Mouse (Mus musculus) MEL (cell line): ENCODE results near the gene Vwce. TPM values are rescaled to one million over a fixed set of nuclear protein-coding genes. Genes with fewer than 3 reads are reported as not detected.

Source experiments
- DNase-seq: peaks from one replicate; pipeline ENCODE4 v3.0.0; 2011; ENCODE audit warnings: low read depth, low spot score
- H3K27ac ChIP-seq: 2 replicates; pipeline ENCODE4 v1.5.1; 2012; ENCODE audit warnings: low read depth, mild to moderate bottlenecking, control low read depth, low read length, moderate library complexity; ENCODE audit not compliant: control insufficient read depth
- H3K27me3 ChIP-seq, 2 experiments: fragments of 150-350 bp in 1 of 2; sonication (generic) in 1 of 2; 2 replicates each; pipeline ENCODE4 v1.6.1; 2012; ENCODE audit warnings: low read length in 2 of 2, mild to moderate bottlenecking in 2 of 2, improper control_type of control experiment in 1 of 2, moderate library complexity in 1 of 2; ENCODE audit not compliant: insufficient read depth in 2 of 2, control insufficient read depth in 1 of 2
- H3K36me3 ChIP-seq, 2 experiments: 2 replicates each; pipeline ENCODE4 v1.6.1; 2012 to 2014; ENCODE audit warnings: low read length in 2 of 2, improper control_type of control experiment in 1 of 2, inconsistent platforms in 1 of 2, mild to moderate bottlenecking in 1 of 2; ENCODE audit not compliant: insufficient read depth in 2 of 2, control insufficient read depth in 1 of 2
- H3K4me1 ChIP-seq, 2 experiments: fragments of 150-350 bp in 1 of 2; sonication (generic) in 1 of 2; 2 replicates each; pipeline ENCODE4 v1.6.1; 2012; ENCODE audit warnings: low read length in 2 of 2, improper control_type of control experiment in 1 of 2, mild to moderate bottlenecking in 1 of 2; ENCODE audit not compliant: insufficient read depth in 2 of 2, control insufficient read depth in 1 of 2
- H3K4me3 ChIP-seq, 2 experiments: fragments of 150-350 bp in 1 of 2; sonication (generic) in 1 of 2; 2 replicates each; pipeline ENCODE4 v1.5.1; 2012; ENCODE audit warnings: low read depth in 2 of 2, low read length in 2 of 2, mild to moderate bottlenecking in 2 of 2, moderate library complexity in 2 of 2, control low read depth in 1 of 2, improper control_type of control experiment in 1 of 2; ENCODE audit not compliant: control insufficient read depth in 1 of 2, insufficient read depth in 1 of 2
- H3K79me2 ChIP-seq: 2 replicates; pipeline ENCODE4 v1.6.1; 2012; ENCODE audit warnings: mild to moderate bottlenecking, low read length, moderate library complexity; ENCODE audit not compliant: control insufficient read depth, poor library complexity, insufficient read depth
- H3K9ac ChIP-seq: 2 replicates; pipeline ENCODE4 v1.6.1; 2012; ENCODE audit warnings: low read depth, mild to moderate bottlenecking, control low read depth, low read length, moderate library complexity; ENCODE audit not compliant: control insufficient read depth, poor library complexity, severe bottlenecking
- H3K9me3 ChIP-seq: fragments of 150-350 bp; sonication (generic); replicated peaks from 2 replicates; pipeline ENCODE4 v1.6.1; 2012; ENCODE audit warnings: mild to moderate bottlenecking, low read length, improper control_type of control experiment, moderate library complexity; ENCODE audit not compliant: insufficient read depth
- GATA1 ChIP-seq: IDR thresholded peaks from 2 replicates; pipeline ENCODE4 v1.6.1; 2011; ENCODE audit warnings: low read depth, low read length, improper control_type of control experiment
- JUND ChIP-seq: IDR thresholded peaks from 2 replicates; pipeline ENCODE4 v1.6.1; 2011; ENCODE audit warnings: low read depth, mild to moderate bottlenecking, improper control_type of control experiment, low read length
- KAT2A ChIP-seq: conservative IDR thresholded peaks from 2 replicates; pipeline ENCODE4 v1.6.1; 2012; ENCODE audit warnings: low read depth, low read length, improper control_type of control experiment, inconsistent platforms
- MAFK ChIP-seq: IDR thresholded peaks from 2 replicates; pipeline ENCODE4 v1.6.1; 2011; ENCODE audit warnings: low read depth, mild to moderate bottlenecking, low read length, improper control_type of control experiment, borderline replicate concordance
- NRF1 ChIP-seq: IDR thresholded peaks from 2 replicates; pipeline ENCODE4 v1.6.1; 2014; ENCODE audit warnings: low read depth, mild to moderate bottlenecking, inconsistent platforms, low read length, improper control_type of control experiment, moderate library complexity; ENCODE audit not compliant: poor library complexity, insufficient read depth, severe bottlenecking
- POLR2A ChIP-seq, 2 experiments: IDR thresholded peaks; 2 replicates each; pipeline ENCODE4 v1.6.1; 2011 to 2012; ENCODE audit warnings: low read length in 2 of 2, mild to moderate bottlenecking in 2 of 2, control low read depth in 1 of 2, improper control_type of control experiment in 1 of 2, low read depth in 1 of 2, moderate library complexity in 1 of 2; ENCODE audit not compliant: control insufficient read depth in 1 of 2, insufficient read depth in 1 of 2, poor library complexity in 1 of 2
- TAL1 ChIP-seq: IDR thresholded peaks from 2 replicates; pipeline ENCODE4 v1.6.1; 2012; ENCODE audit warnings: mild to moderate bottlenecking, inconsistent platforms, low read length, moderate library complexity, mixed read lengths
- TBP ChIP-seq: IDR thresholded peaks from 2 replicates; pipeline ENCODE4 v1.8.0; 2011; ENCODE audit warnings: low read depth, low read length, improper control_type of control experiment
- TCF12 ChIP-seq: IDR thresholded peaks from 2 replicates; pipeline ENCODE4 v1.6.1; 2014; ENCODE audit warnings: low read depth, mild to moderate bottlenecking, inconsistent platforms, low read length, improper control_type of control experiment, moderate library complexity
- ZC3H11A ChIP-seq: IDR thresholded peaks from 2 replicates; pipeline ENCODE4 v1.6.1; 2012; ENCODE audit warnings: low read depth, mild to moderate bottlenecking, inconsistent platforms, low read length, improper control_type of control experiment
- ZKSCAN1 ChIP-seq: IDR thresholded peaks from 2 replicates; pipeline ENCODE4 v1.6.1; 2012; ENCODE audit warnings: low read depth, mild to moderate bottlenecking, inconsistent platforms, low read length, improper control_type of control experiment, moderate library complexity
- polyA plus RNA-seq, 2 experiments: library from polyadenylated mRNA; stranded (reverse) in 1 of 2; unstranded in 1 of 2; fragments of >175 nt in 1 of 2; fragments of >200 nt in 1 of 2; gene quantifications; 2 replicates each; pipeline versions ENCODE4 v1.2.1 to v1.2.4; 2012; ENCODE audit warnings: low replicate concordance in 2 of 2, low read depth in 1 of 2; ENCODE audit not compliant: insufficient read length in 2 of 2, insufficient read depth in 1 of 2, missing spikeins in 1 of 2
- total RNA-seq: library from RNA; depleted of rRNA; stranded (reverse); fragments of 300-350 nt; gene quantifications from 2 replicates; pipeline ENCODE4 v1.2.3, GENCODE M21; 2012

Gene Vwce
- total and polyA plus RNA-seq, 3 experiments = 0.04 to 666 (median 1.8) TPM

DNA sequence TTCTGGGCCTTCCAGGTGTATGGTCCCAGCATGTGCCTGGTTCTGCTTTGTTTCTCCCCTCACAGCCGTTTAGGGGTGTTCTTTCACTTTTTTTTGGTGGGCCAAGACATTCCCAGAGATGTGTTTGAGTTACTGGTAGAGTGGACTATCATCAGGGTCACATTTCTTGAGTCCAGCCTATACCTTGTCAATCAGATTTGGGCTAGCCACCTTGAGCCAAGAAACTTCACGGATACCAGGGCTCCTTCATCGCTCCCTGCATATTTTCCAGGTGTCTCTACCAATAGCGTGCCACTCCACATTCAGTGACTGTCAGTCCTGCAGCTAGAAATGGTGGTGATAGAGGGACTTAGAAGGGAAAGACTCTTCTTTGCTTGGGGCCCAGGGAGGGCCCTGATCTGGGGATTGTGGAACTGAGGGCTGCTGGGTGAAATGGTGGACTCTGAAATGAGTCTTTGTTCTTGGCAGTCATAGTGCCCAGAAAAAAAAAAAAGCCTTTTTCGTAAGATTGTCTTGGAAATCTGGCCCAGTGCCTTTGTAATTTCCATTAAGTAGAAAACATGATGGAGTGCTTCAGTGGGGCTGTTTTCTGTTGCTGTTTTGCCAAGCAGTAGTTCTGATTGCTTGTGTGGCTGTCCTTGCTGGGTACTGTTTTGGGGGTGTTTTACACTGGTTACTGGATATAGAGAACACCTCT lies 55.6 kb downstream of the Vwce start:
- H3K36me3 ChIP-seq = peaks cover 0 to 20% of the 10 kb centered on the region in 2 experiments; a peak in 2 of 4 replicates
- H3K27me3 ChIP-seq = peaks cover 0 to 3% of the 10 kb centered on the region in 2 experiments; a peak in 1 of 4 replicates
- H3K9me3 ChIP-seq = no peaks in the 10 kb centered on the region
- H3K4me3 ChIP-seq = peak overlapping the region; percentile 82 to 98
- peak overlapping the region; percentile 26 for H3K27ac ChIP-seq
- H3K9ac ChIP-seq = peak overlapping the region; percentile 95
- peaks cover 5 to 26% of the 10 kb centered on the region in 2 experiments for H3K4me1 ChIP-seq
- peaks cover 20% of the 10 kb centered on the region for H3K79me2 ChIP-seq
- TF ChIP-seq TBP (0 out of 2 replicates have a peak, but pooled peaks have one; percentile 5), NRF1 (no peak)
- DNase-seq = peak; percentile 28

GRCm38 (mm10) chr19:10690336-10690735 lies 56.3 kb downstream of the Vwce start:
- Histone ChIP-seq H3K9me3 (no peaks in the 10 kb centered on the region), H3K4me1 (peaks cover 5 to 26% of the 10 kb centered on the region in 2 experiments), H3K4me3 (no peak overlapping the region), H3K27ac (no peak overlapping the region), H3K27me3 (no peaks in the 10 kb centered on the region), H3K36me3 (peaks cover 0 to 20% of the 10 kb centered on the region in 2 experiments; a peak in 2 of 4 replicates), H3K9ac (no peak overlapping the region), H3K79me2 (peaks cover 20% of the 10 kb centered on the region)
- no peak for DNase-seq
- TF ChIP-seq ZC3H11A (no peak), POLR2A (IDR thresholded peaks at IDR 0.05; ENCODE audit: control insufficient read depth in 1 of 2, insufficient read depth in 1 of 2, low read depth in 1 of 2, low read length in 2 of 2, poor library complexity in 1 of 2) (no peak), MAFK (no peak), ZKSCAN1 (no peak), TAL1 (no peak), TCF12 (no peak), GATA1 (no peak)

GRCm38 (mm10) chr19:10691121-10691520 lies 57.1 kb downstream of the Vwce start:
- peaks cover 5 to 26% of the 10 kb centered on the region in 2 experiments for H3K4me1 ChIP-seq
- TF ChIP-seq KAT2A (no peak), JUND (no peak)
- H3K27ac ChIP-seq = peak overlapping the region; percentile 51
- peaks cover 0 to 20% of the 10 kb centered on the region in 2 experiments; a peak in 2 of 4 replicates for H3K36me3 ChIP-seq
- no peak overlapping the region for H3K4me3 ChIP-seq
- no peak for DNase-seq
- H3K27me3 ChIP-seq = no peaks in the 10 kb centered on the region
- H3K9ac ChIP-seq = no peak overlapping the region; the same call in 1 of the 2 replicates
- H3K79me2 ChIP-seq = peaks cover 20% of the 10 kb centered on the region
- H3K9me3 ChIP-seq = no peaks in the 10 kb centered on the region
